Mouse (Mus musculus): ENCODE results near the gene 5031439G07Rik.

DNA sequence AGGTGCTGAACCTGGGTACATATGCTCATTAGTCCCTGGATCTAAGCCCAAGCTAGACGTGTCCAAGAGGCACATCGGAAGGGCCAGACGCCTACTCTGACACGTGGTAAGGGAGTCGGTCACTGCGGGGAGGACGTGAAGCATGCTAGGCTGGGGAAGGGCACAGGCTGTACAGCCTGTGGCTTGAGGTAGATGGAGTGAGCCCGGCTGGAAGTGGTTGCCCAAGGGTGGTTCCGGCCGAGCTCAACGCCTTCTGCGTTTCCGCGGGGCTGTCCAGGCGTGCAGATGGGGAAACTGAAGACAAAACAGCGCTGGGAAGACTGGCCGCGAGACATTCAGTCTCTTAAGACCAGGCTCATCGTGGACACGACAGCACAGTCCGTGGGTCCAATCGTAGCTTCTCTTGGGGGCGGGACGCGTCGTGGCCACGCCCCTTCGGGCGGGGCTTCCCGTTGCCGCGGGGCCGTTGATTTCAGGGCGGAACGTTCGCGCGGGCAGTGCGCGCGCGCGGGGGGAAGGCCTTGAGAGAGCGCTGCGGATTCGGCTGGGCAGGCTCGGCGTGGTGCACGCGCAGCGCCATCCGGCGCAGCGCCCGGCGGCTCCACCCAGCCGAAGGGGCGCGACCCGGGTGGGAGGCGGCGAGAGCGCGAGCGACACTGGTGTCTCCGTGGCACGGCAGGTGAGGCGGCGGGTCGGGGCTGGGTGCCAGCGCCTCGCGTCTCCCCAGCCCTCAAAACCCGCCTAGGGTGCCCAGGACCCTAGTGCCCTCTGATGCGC, 48.4 kb upstream of the 5031439G07Rik start:
- TF ChIP-seq CTCF (IDR thresholded peaks at IDR 0.05; ENCODE audit: extremely low read depth, insufficient read depth, low read length), result no peak
- peak; percentile 90 for TF ChIP-seq POLR2A (IDR thresholded peaks at IDR 0.05; ENCODE audit: extremely low read depth, insufficient read depth, low read length)
